Mouse (Mus musculus): ENCODE measurements at regions not wholly inside any gene's neighbourhood (a gene's known extent, or its start where the extent isn't known, plus 50 kb on each side); places are given as distances from the start of the nearest gene placed in this dataset.

GRCm38 (mm10) chr13:107546181-107546900 is 497.9 kb upstream of the Smim15 start:
- no peaks in the 10 kb centered on the region for H3K9me3 ChIP-seq (replicated peaks)
- no peaks in the 10 kb centered on the region for H3K27me3 ChIP-seq
- H3K36me3 ChIP-seq: no peaks in the 10 kb centered on the region
- WGBS (ENCODE audit: insufficient replicate concordance): 63% methylated on average over 10 of the region's 10 CpGs
- H3K9ac ChIP-seq: no peak overlapping the region
- H3K4me3 ChIP-seq (replicated peaks): no peak overlapping the region
- no peaks in the 10 kb centered on the region for H3K4me1 ChIP-seq (replicated peaks)
- no peak overlapping the region for H3K27ac ChIP-seq
- DNase-seq: no peak
- no peak overlapping the region for H3K4me2 ChIP-seq
- ATAC-seq (ENCODE audit: low read depth): no peak

GRCm38 (mm10) chr13:107541635-107541955 is 502.7 kb upstream of the Smim15 start:
- Histone ChIP-seq H3K4me1 (replicated peaks) (no peaks in the 10 kb centered on the region), H3K27ac (no peak overlapping the region), H3K36me3 (no peaks in the 10 kb centered on the region), H3K4me2 (no peak overlapping the region), H3K9me3 (replicated peaks) (no peaks in the 10 kb centered on the region), H3K27me3 (no peaks in the 10 kb centered on the region), H3K4me3 (replicated peaks) (no peak overlapping the region), H3K9ac (no peak overlapping the region)
- ATAC-seq (ENCODE audit: low read depth): no peak
- 64% methylated on average over 2 of the region's 2 CpGs for WGBS (ENCODE audit: insufficient replicate concordance)
- DNase-seq: no peak

GRCm38 (mm10) chr13:107540784-107541634 is 503.2 kb upstream of the Smim15 start:
- no peak overlapping the region for H3K9ac ChIP-seq
- DNase-seq (no peak), ATAC-seq (ENCODE audit: low read depth) (no peak)
- no peak overlapping the region for H3K27ac ChIP-seq
- H3K9me3 ChIP-seq (replicated peaks): no peaks in the 10 kb centered on the region
- WGBS (ENCODE audit: insufficient replicate concordance): 73% methylated on average over 16 of the region's 16 CpGs
- H3K4me2 ChIP-seq: no peak overlapping the region
- H3K4me1 ChIP-seq (replicated peaks): no peaks in the 10 kb centered on the region
- no peaks in the 10 kb centered on the region for H3K27me3 ChIP-seq
- H3K4me3 ChIP-seq (replicated peaks): no peak overlapping the region
- H3K36me3 ChIP-seq: no peaks in the 10 kb centered on the region

- no peaks in the 10 kb centered on the region for H3K4me1 ChIP-seq (replicated peaks)
- no peak overlapping the region for H3K4me3 ChIP-seq (replicated peaks)
- no peak overlapping the region for H3K4me2 ChIP-seq
- no peak for DNase-seq
- no peaks in the 10 kb centered on the region for H3K36me3 ChIP-seq
- 85% methylated on average over 7 of the region's 7 CpGs for WGBS (ENCODE audit: insufficient replicate concordance)
- no peaks in the 10 kb centered on the region for H3K9me3 ChIP-seq (replicated peaks)
- H3K27me3 ChIP-seq: no peaks in the 10 kb centered on the region
- H3K9ac ChIP-seq: no peak overlapping the region
- ATAC-seq (ENCODE audit: low read depth): no peak
- no peak overlapping the region for H3K27ac ChIP-seq
Measured at GRCm38 (mm10) chr13:107540305-107540704, 503.9 kb upstream of the Smim15 start.

GRCm38 (mm10) chr13:107539867-107540266 is 504.4 kb upstream of the Smim15 start:
- DNase-seq: no peak
- Histone ChIP-seq H3K27ac (no peak overlapping the region), H3K27me3 (no peaks in the 10 kb centered on the region), H3K4me2 (no peak overlapping the region), H3K4me3 (replicated peaks) (no peak overlapping the region), H3K36me3 (no peaks in the 10 kb centered on the region), H3K4me1 (replicated peaks) (no peaks in the 10 kb centered on the region), H3K9me3 (replicated peaks) (no peaks in the 10 kb centered on the region), H3K9ac (no peak overlapping the region)
- ATAC-seq (ENCODE audit: low read depth): no peak
- 80% methylated on average over 4 of the region's 4 CpGs for WGBS (ENCODE audit: insufficient replicate concordance)

GRCm38 (mm10) chr13:107539326-107539725 is 504.9 kb upstream of the Smim15 start:
- Histone ChIP-seq H3K27ac (no peak overlapping the region), H3K9me3 (replicated peaks) (no peaks in the 10 kb centered on the region), H3K4me1 (replicated peaks) (no peaks in the 10 kb centered on the region), H3K36me3 (no peaks in the 10 kb centered on the region), H3K4me3 (replicated peaks) (no peak overlapping the region), H3K9ac (no peak overlapping the region), H3K4me2 (no peak overlapping the region), H3K27me3 (no peaks in the 10 kb centered on the region)
- DNase-seq: no peak
- 75% methylated on average over 4 of the region's 4 CpGs for WGBS (ENCODE audit: insufficient replicate concordance)
- ATAC-seq (ENCODE audit: low read depth): no peak

GRCm38 (mm10) chr13:107535213-107535612 is 509.0 kb upstream of the Smim15 start:
- Histone ChIP-seq H3K27me3 (no peaks in the 10 kb centered on the region), H3K9ac (no peak overlapping the region), H3K27ac (no peak overlapping the region), H3K36me3 (no peaks in the 10 kb centered on the region), H3K9me3 (replicated peaks) (no peaks in the 10 kb centered on the region), H3K4me1 (replicated peaks) (no peaks in the 10 kb centered on the region), H3K4me2 (no peak overlapping the region), H3K4me3 (replicated peaks) (no peak overlapping the region)
- 65% methylated on average over 5 of the region's 5 CpGs for WGBS (ENCODE audit: insufficient replicate concordance)
- ATAC-seq (ENCODE audit: low read depth) (no peak), DNase-seq (no peak)

GRCm38 (mm10) chr13:107533323-107533722 is 510.9 kb upstream of the Smim15 start:
- ATAC-seq (ENCODE audit: low read depth) (no peak), DNase-seq (no peak)
- Histone ChIP-seq H3K27me3 (no peaks in the 10 kb centered on the region), H3K4me1 (replicated peaks) (no peaks in the 10 kb centered on the region), H3K4me2 (no peak overlapping the region), H3K27ac (no peak overlapping the region), H3K36me3 (no peaks in the 10 kb centered on the region), H3K4me3 (replicated peaks) (no peak overlapping the region), H3K9ac (no peak overlapping the region), H3K9me3 (replicated peaks) (no peaks in the 10 kb centered on the region)
- 54% methylated on average over 3 of the region's 3 CpGs for WGBS (ENCODE audit: insufficient replicate concordance)

- no peak for DNase-seq
- no peak overlapping the region for H3K9ac ChIP-seq
- H3K9me3 ChIP-seq (replicated peaks): no peaks in the 10 kb centered on the region
- no peak overlapping the region for H3K4me2 ChIP-seq
- no peak for ATAC-seq (ENCODE audit: low read depth)
- no peak overlapping the region for H3K27ac ChIP-seq
- no peaks in the 10 kb centered on the region for H3K36me3 ChIP-seq
- no peaks in the 10 kb centered on the region for H3K4me1 ChIP-seq (replicated peaks)
- H3K4me3 ChIP-seq (replicated peaks): no peak overlapping the region
- no peaks in the 10 kb centered on the region for H3K27me3 ChIP-seq
- 63% methylated on average over 10 of the region's 10 CpGs for WGBS (ENCODE audit: insufficient replicate concordance)
Measured at GRCm38 (mm10) chr13:107531528-107531927, 509.6 kb upstream of the Kif2a start.

GRCm38 (mm10) chr13:107531026-107531425 is 509.1 kb upstream of the Kif2a start:
- no peak overlapping the region for H3K4me2 ChIP-seq
- no peaks in the 10 kb centered on the region for H3K36me3 ChIP-seq
- H3K4me3 ChIP-seq (replicated peaks): no peak overlapping the region
- H3K9me3 ChIP-seq (replicated peaks): no peaks in the 10 kb centered on the region
- no peak for ATAC-seq (ENCODE audit: low read depth)
- no peak for DNase-seq
- H3K9ac ChIP-seq: no peak overlapping the region
- H3K4me1 ChIP-seq (replicated peaks): no peaks in the 10 kb centered on the region
- no peaks in the 10 kb centered on the region for H3K27me3 ChIP-seq
- 40% methylated on average over 8 of the region's 8 CpGs for WGBS (ENCODE audit: insufficient replicate concordance)
- no peak overlapping the region for H3K27ac ChIP-seq

- no peaks in the 10 kb centered on the region for H3K27me3 ChIP-seq
- ATAC-seq (ENCODE audit: low read depth) (no peak), DNase-seq (no peak)
- no peak overlapping the region for H3K4me3 ChIP-seq (replicated peaks)
- no peaks in the 10 kb centered on the region for H3K9me3 ChIP-seq (replicated peaks)
- no peaks in the 10 kb centered on the region for H3K4me1 ChIP-seq (replicated peaks)
- H3K36me3 ChIP-seq: no peaks in the 10 kb centered on the region
- no peak overlapping the region for H3K4me2 ChIP-seq
- WGBS (ENCODE audit: insufficient replicate concordance): 64% methylated on average over 1 of the region's 1 CpGs
- no peak overlapping the region for H3K9ac ChIP-seq
- H3K27ac ChIP-seq: no peak overlapping the region
Measured at GRCm38 (mm10) chr13:107530392-107530791, 508.5 kb upstream of the Kif2a start.

Measured in liver, embryonic 13.5 days (tissue).